Mouse (Mus musculus): ENCODE data around the gene Sult1a1. TPM values are rescaled to one million over a fixed set of nuclear protein-coding genes. Genes with fewer than 3 reads are reported as not detected.

Gene Sult1a1
- polyA plus RNA-seq, 1 experiment, result 7.1 TPM

DNA sequence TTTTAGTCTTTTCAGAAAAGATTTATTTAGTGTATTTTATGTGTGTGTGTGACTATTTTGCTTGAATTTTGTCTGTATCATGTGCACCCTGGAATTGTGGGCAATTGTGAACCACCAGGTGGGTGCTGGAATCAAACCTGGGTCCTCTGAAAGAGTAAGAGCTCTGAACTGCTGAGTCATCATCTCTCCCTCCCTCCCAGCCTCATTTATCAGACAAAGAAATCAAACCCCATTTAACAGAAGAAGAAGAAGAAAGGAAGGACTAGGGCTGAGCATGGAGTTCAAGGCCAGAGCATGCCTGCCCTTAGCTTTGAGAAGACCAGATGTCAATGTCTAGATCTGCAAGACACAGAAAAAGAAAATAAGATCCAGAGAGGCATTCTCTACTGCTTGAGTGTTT is 40.9 kb downstream of the Sult1a1 start:
- no peak for TF ChIP-seq POLR2A (IDR thresholded peaks at IDR 0.05; ENCODE audit: control insufficient read depth, low read depth, low read length)
- no peak for TF ChIP-seq CTCF (IDR thresholded peaks at IDR 0.05; ENCODE audit: control insufficient read depth, insufficient read depth, insufficient replicate concordance, low read depth, low read length)
- Histone ChIP-seq H3K27me3 (ENCODE audit: control insufficient read depth, insufficient read depth, low read length) (no peaks in the 10 kb centered on the region), H3K27ac (ENCODE audit: control insufficient read depth, insufficient read depth, low read depth, low read length) (no peak overlapping the region), H3K4me1 (ENCODE audit: control insufficient read depth, insufficient read depth, low read length) (no peaks in the 10 kb centered on the region), H3K4me3 (ENCODE audit: control insufficient read depth, low read depth, low read length) (no peak overlapping the region), H3K36me3 (ENCODE audit: control insufficient read depth, insufficient read depth, low read length) (no peaks in the 10 kb centered on the region)

- Histone ChIP-seq H3K27me3 (ENCODE audit: control insufficient read depth, insufficient read depth, low read length) (no peaks in the 10 kb centered on the region), H3K4me3 (ENCODE audit: control insufficient read depth, low read depth, low read length) (no peak overlapping the region), H3K27ac (ENCODE audit: control insufficient read depth, insufficient read depth, low read depth, low read length) (no peak overlapping the region), H3K4me1 (ENCODE audit: control insufficient read depth, insufficient read depth, low read length) (no peaks in the 10 kb centered on the region), H3K36me3 (ENCODE audit: control insufficient read depth, insufficient read depth, low read length) (no peaks in the 10 kb centered on the region)
- TF ChIP-seq CTCF (IDR thresholded peaks at IDR 0.05; ENCODE audit: control insufficient read depth, insufficient read depth, insufficient replicate concordance, low read depth, low read length) (no peak), POLR2A (IDR thresholded peaks at IDR 0.05; ENCODE audit: control insufficient read depth, low read depth, low read length) (no peak)
These were observed 43.8 kb downstream of the Sult1a1 start for GRCm38 (mm10) chr7:126632478-126632877.

DNA sequence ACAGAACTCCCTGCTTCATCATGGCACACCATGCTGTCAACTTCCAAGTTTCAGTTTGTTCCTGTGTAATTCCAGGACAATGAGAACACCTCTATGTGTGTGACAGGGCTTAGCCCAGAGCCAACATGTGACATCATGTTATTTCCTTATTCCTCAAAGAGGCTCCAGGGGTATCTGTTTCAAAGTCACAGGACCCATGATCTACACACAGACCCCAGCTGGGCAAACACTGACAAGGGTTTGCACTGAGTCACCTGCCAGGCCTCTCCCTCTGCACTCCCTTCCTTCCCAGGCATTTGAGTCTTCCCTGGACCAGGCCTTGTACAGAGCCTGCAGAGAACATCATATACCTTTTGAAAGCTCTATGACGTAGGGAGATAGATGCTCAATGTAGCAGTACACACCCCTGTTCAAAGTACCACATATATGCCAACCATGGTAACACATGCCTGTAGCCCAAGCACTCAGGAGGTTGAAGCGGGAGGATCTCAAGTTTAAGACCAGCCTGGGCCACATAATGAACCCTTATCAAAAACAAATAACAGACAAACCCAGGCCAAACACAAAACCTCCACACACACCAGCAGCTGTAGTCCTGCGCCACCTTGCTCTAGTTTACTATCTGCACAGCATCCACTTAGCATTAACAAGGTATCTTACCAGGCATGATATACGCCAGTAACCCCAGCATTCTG is 45.3 kb downstream of the Sult1a1 start, which contains the start of gene Nupr1:
Nupr1 (minus strand) TSS at position 38 of the 695 bp plus-strand sequence.
- Histone ChIP-seq H3K36me3 (ENCODE audit: control insufficient read depth, insufficient read depth, low read length) (no peaks in the 10 kb centered on the region), H3K4me1 (ENCODE audit: control insufficient read depth, insufficient read depth, low read length) (no peaks in the 10 kb centered on the region), H3K27me3 (ENCODE audit: control insufficient read depth, insufficient read depth, low read length) (no peaks in the 10 kb centered on the region), H3K4me3 (ENCODE audit: control insufficient read depth, low read depth, low read length) (no peak within 1 kb of the TSS), H3K27ac (ENCODE audit: control insufficient read depth, insufficient read depth, low read depth, low read length) (no peak within 1 kb of the TSS)
- TF ChIP-seq CTCF (IDR thresholded peaks at IDR 0.05; ENCODE audit: control insufficient read depth, insufficient read depth, insufficient replicate concordance, low read depth, low read length) (no peak), POLR2A (IDR thresholded peaks at IDR 0.05; ENCODE audit: control insufficient read depth, low read depth, low read length) (no peak)

DNA sequence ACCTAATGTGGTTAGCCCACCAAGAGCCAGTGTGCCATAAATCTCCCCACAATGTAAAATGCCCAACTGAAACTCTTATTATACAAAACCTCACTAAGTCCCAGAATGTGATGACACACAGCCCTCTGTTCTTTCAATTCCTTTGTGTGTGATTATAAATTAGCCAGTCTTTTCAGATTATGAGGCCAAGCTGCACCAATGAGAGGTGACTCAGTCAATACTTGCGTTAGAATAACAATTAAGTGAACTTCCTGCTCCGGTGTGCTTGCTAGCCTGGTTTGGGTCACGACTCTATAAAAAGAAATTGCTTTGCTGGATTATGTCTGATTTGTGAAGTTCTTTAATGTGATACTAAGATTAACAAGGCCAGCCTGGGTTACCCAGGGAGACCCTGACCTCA is 46.3 kb downstream of the Sult1a1 start:
- Histone ChIP-seq H3K27me3 (ENCODE audit: control insufficient read depth, insufficient read depth, low read length) (no peaks in the 10 kb centered on the region), H3K4me3 (ENCODE audit: control insufficient read depth, low read depth, low read length) (no peak overlapping the region), H3K4me1 (ENCODE audit: control insufficient read depth, insufficient read depth, low read length) (peaks cover 4% of the 10 kb centered on the region; the same call in 1 of the 2 replicates), H3K36me3 (ENCODE audit: control insufficient read depth, insufficient read depth, low read length) (no peaks in the 10 kb centered on the region), H3K27ac (ENCODE audit: control insufficient read depth, insufficient read depth, low read depth, low read length) (no peak overlapping the region)
- TF ChIP-seq POLR2A (IDR thresholded peaks at IDR 0.05; ENCODE audit: control insufficient read depth, low read depth, low read length) (no peak), CTCF (IDR thresholded peaks at IDR 0.05; ENCODE audit: control insufficient read depth, insufficient read depth, insufficient replicate concordance, low read depth, low read length) (no peak)

DNA sequence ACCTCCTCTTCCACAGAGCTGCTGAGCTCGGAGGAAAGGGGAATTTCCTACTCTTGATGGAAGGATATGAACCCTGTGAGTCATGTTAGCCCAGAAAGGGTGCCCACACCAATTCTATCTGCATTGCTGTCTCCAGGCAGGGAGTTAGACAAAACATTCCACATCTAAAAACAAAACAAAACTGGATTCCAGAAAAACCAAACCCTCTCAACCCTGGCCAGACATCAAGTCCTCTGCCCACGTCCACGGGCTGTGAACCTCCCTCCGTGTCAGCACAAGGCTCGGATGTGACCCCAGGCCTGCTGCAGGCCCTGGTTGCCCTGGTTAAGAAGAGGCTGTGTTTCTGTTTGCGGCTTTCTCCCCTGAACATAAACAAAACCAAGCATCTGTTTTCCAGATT is 48.1 kb downstream of the Sult1a1 start:
- Histone ChIP-seq H3K4me1 (ENCODE audit: control insufficient read depth, insufficient read depth, low read length) (peaks cover 4% of the 10 kb centered on the region; the same call in 1 of the 2 replicates), H3K27me3 (ENCODE audit: control insufficient read depth, insufficient read depth, low read length) (no peaks in the 10 kb centered on the region), H3K4me3 (ENCODE audit: control insufficient read depth, low read depth, low read length) (no peak overlapping the region), H3K27ac (ENCODE audit: control insufficient read depth, insufficient read depth, low read depth, low read length) (no peak overlapping the region), H3K36me3 (ENCODE audit: control insufficient read depth, insufficient read depth, low read length) (no peaks in the 10 kb centered on the region)
- TF ChIP-seq CTCF (IDR thresholded peaks at IDR 0.05; ENCODE audit: control insufficient read depth, insufficient read depth, insufficient replicate concordance, low read depth, low read length) (no peak), POLR2A (IDR thresholded peaks at IDR 0.05; ENCODE audit: control insufficient read depth, low read depth, low read length) (no peak)

- TF ChIP-seq POLR2A (IDR thresholded peaks at IDR 0.05; ENCODE audit: control insufficient read depth, low read depth, low read length) (no peak), CTCF (IDR thresholded peaks at IDR 0.05; ENCODE audit: control insufficient read depth, insufficient read depth, insufficient replicate concordance, low read depth, low read length) (no peak)
- Histone ChIP-seq H3K36me3 (ENCODE audit: control insufficient read depth, insufficient read depth, low read length) (no peaks in the 10 kb centered on the region), H3K4me3 (ENCODE audit: control insufficient read depth, low read depth, low read length) (no peak overlapping the region), H3K27me3 (ENCODE audit: control insufficient read depth, insufficient read depth, low read length) (no peaks in the 10 kb centered on the region), H3K4me1 (ENCODE audit: control insufficient read depth, insufficient read depth, low read length) (peaks cover 4% of the 10 kb centered on the region; the same call in 1 of the 2 replicates), H3K27ac (ENCODE audit: control insufficient read depth, insufficient read depth, low read depth, low read length) (peak overlapping the region; percentile 12; the same call in 1 of the 2 replicates)
These were observed 50.2 kb downstream of the Sult1a1 start for GRCm38 (mm10) chr7:126625807-126626600.

- Histone ChIP-seq H3K27me3 (ENCODE audit: control insufficient read depth, insufficient read depth, low read length) (no peaks in the 10 kb centered on the region), H3K4me1 (ENCODE audit: control insufficient read depth, insufficient read depth, low read length) (peaks cover 4% of the 10 kb centered on the region; the same call in 1 of the 2 replicates), H3K4me3 (ENCODE audit: control insufficient read depth, low read depth, low read length) (no peak overlapping the region), H3K27ac (ENCODE audit: control insufficient read depth, insufficient read depth, low read depth, low read length) (peak overlapping the region; percentile 12; the same call in 1 of the 2 replicates), H3K36me3 (ENCODE audit: control insufficient read depth, insufficient read depth, low read length) (no peaks in the 10 kb centered on the region)
- TF ChIP-seq CTCF (IDR thresholded peaks at IDR 0.05; ENCODE audit: control insufficient read depth, insufficient read depth, insufficient replicate concordance, low read depth, low read length) (no peak), POLR2A (IDR thresholded peaks at IDR 0.05; ENCODE audit: control insufficient read depth, low read depth, low read length) (no peak)
These were observed 50.9 kb downstream of the Sult1a1 start for GRCm38 (mm10) chr7:126625369-126625768.

Measured in testis, adult 2 months (tissue).